Comparison of ENCODE assay signal across 9 mouse cellular contexts in genomic region chr6:99264192-99265093, GRCm38 (mm10).
DNase-seq lines count a peak whose midpoint lies in the region; ATAC-seq and TF ChIP-seq lines count a peak whose summit lies in the region.
"Had no signal": no experiment of that assay in that cellular context is flagged by ENCODE, and none has a peak within 500 bp of the region (broad histone marks: within the 10 kb centered on the region; RNA-seq: fewer than 3 reads in every experiment).

No protein-coding gene starts in this region.

- H3K36me3 ChIP-seq in liver, embryonic 13.5 days, result no peaks in the 10 kb centered on the region
- H3K36me3 ChIP-seq in neural tube, embryonic 14.5 days (ENCODE audit: control insufficient read depth, insufficient read depth, low read length), result no peaks in the 10 kb centered on the region

- H3K9ac ChIP-seq in liver, embryonic 13.5 days, result no peak overlapping the region
- H3K9ac ChIP-seq in neural tube, embryonic 14.5 days (replicated peaks; ENCODE audit: low read depth, low read length), result no peak overlapping the region

- 0 out of 2 replicates have a peak overlapping the region, but pooled peaks have one; percentile 39 for H3K27ac ChIP-seq in liver, embryonic 13.5 days
- no peak overlapping the region for H3K27ac ChIP-seq in neural tube, embryonic 14.5 days (ENCODE audit: low read depth, low read length)

- WGBS in lung, adult 2 months, result 33% methylated on average over 13 of the region's 13 CpGs
- WGBS in liver, embryonic 13.5 days (ENCODE audit: insufficient replicate concordance), result 20% methylated on average over 13 of the region's 13 CpGs
- 17% methylated on average over 13 of the region's 13 CpGs for WGBS in neural tube, embryonic 14.5 days

- H3K4me1 ChIP-seq in lung, adult 2 months (ENCODE audit: control insufficient read depth, insufficient read depth, low read length), result peaks cover 17% of the 10 kb centered on the region
- peaks cover 32% of the 10 kb centered on the region for H3K4me1 ChIP-seq in liver, embryonic 13.5 days (replicated peaks)
- H3K4me1 ChIP-seq in neural tube, embryonic 14.5 days (ENCODE audit: control insufficient read depth, insufficient read depth, low read length), result peaks cover 8% of the 10 kb centered on the region; the same call in 1 of the 2 replicates

- peak; percentile 22 for DNase-seq in embryo, embryonic 9.5 days (ENCODE audit: extremely low spot score)
- DNase-seq in embryo, embryonic 11 days, result no peak
- no peak for DNase-seq in lung, adult 2 months
- DNase-seq in lung, postnatal 14 days, result no peak
- DNase-seq in liver, embryonic 13.5 days, result no peak
- no peak for DNase-seq in cerebellum, adult 9-10 months
- no peak for DNase-seq in ovary, postnatal 10 days (ENCODE audit: low spot score)
- DNase-seq: cerebellum, adult 11-12 months had no signal

- no peaks in the 10 kb centered on the region for H3K27me3 ChIP-seq in liver, embryonic 13.5 days
- H3K27me3 ChIP-seq in neural tube, embryonic 14.5 days (ENCODE audit: control insufficient read depth, insufficient read depth, low read length), result no peaks in the 10 kb centered on the region

- no peak; the same call in 1 of the 2 replicates for ATAC-seq in liver, embryonic 13.5 days (ENCODE audit: low read depth)
- ATAC-seq in neural tube, embryonic 14.5 days (ENCODE audit: low read depth), result no peak

- TF ChIP-seq POLR2A in lung, adult 2 months (IDR thresholded peaks at IDR 0.05; ENCODE audit: borderline replicate concordance, extremely low read depth, low read depth, low read length), result no peak

- TF ChIP-seq CTCF in lung, adult 2 months (IDR thresholded peaks at IDR 0.05; ENCODE audit: insufficient read depth, low read length), result no peak

- H3K4me3 ChIP-seq in lung, adult 2 months (replicated peaks; ENCODE audit: extremely low read depth, low read depth, low read length), result peak overlapping the region; percentile 39
- H3K4me3 ChIP-seq in liver, embryonic 13.5 days (replicated peaks), result no peak overlapping the region
- H3K4me3 ChIP-seq in neural tube, embryonic 14.5 days (ENCODE audit: low read depth, low read length), result no peak overlapping the region

- peak overlapping the region; percentile 23; the same call in 1 of the 2 replicates for H3K4me2 ChIP-seq in liver, embryonic 13.5 days
- peak overlapping the region; percentile 2; the same call in 1 of the 2 replicates for H3K4me2 ChIP-seq in neural tube, embryonic 14.5 days (ENCODE audit: low read depth, low read length)

- H3K9me3 ChIP-seq in liver, embryonic 13.5 days (replicated peaks), result no peaks in the 10 kb centered on the region
- no peaks in the 10 kb centered on the region for H3K9me3 ChIP-seq in neural tube, embryonic 14.5 days (ENCODE audit: control insufficient read depth, low read length)
